Comparison of ENCODE assay signal across 25 mouse cellular contexts in the genomic region with DNA sequence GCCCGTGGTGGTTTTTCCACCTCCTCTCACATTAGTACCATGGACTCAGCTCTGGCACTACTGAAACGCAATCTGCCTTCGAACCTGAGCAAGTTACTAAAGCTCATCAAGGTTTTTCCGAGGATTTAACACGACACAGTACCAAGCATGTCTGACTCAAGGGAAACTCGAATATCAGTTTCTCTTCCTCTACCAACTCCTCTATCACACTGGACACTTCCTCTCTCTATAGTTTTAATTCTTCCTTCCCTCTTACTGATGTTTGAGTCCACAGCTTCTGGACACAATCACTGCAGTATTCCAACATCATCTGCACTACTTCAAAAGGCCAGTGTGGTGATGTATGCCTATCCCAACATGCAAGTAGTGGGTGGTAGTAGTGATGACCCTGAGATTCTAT.
"Had no signal": no experiment of that assay in that cellular context is flagged by ENCODE, and none has a peak within 500 bp of the region (broad histone marks: within the 10 kb centered on the region; RNA-seq: fewer than 3 reads in every experiment).

No protein-coding gene starts in this region.

- ATAC-seq: liver, postnatal 0 days; lung, postnatal 0 days; midbrain, embryonic 16.5 days had no signal

- H3K36me3 ChIP-seq: liver, embryonic 15.5 days; midbrain, embryonic 12.5 days; neural tube, embryonic 13.5 days; neural tube, embryonic 15.5 days had no signal

- H3K9me3 ChIP-seq: liver, embryonic 15.5 days; lung, embryonic 15.5 days; megakaryocyte, embryonic 14.5 days; midbrain, embryonic 12.5 days; neural tube, embryonic 13.5 days; neural tube, embryonic 15.5 days; stomach, embryonic 15.5 days had no signal

- H3K4me1 ChIP-seq: liver, embryonic 15.5 days; lung, embryonic 15.5 days; megakaryocyte, embryonic 14.5 days; midbrain, embryonic 12.5 days; neural tube, embryonic 13.5 days; neural tube, embryonic 15.5 days; stomach, embryonic 15.5 days had no signal

- H3K4me3 ChIP-seq: liver, embryonic 15.5 days; lung, embryonic 15.5 days; megakaryocyte, embryonic 14.5 days; midbrain, embryonic 12.5 days; myocyte; neural tube, embryonic 13.5 days; neural tube, embryonic 15.5 days; stomach, embryonic 15.5 days had no signal

- H3K27me3 ChIP-seq: liver, embryonic 15.5 days; lung, embryonic 15.5 days; megakaryocyte, embryonic 14.5 days; midbrain, embryonic 12.5 days; neural tube, embryonic 13.5 days; neural tube, embryonic 15.5 days; stomach, embryonic 15.5 days had no signal

- H3K4me2 ChIP-seq: liver, embryonic 15.5 days; lung, embryonic 15.5 days; midbrain, embryonic 12.5 days; neural tube, embryonic 13.5 days; neural tube, embryonic 15.5 days; stomach, embryonic 15.5 days had no signal

- H3K27ac ChIP-seq: liver, embryonic 15.5 days; lung, embryonic 15.5 days; macrophage; midbrain, embryonic 12.5 days; neural tube, embryonic 13.5 days; neural tube, embryonic 15.5 days; stomach, embryonic 15.5 days; stomach, postnatal 0 days had no signal

- H3K9ac ChIP-seq: liver, embryonic 15.5 days; liver, postnatal 0 days; lung, embryonic 15.5 days; midbrain, embryonic 12.5 days; neural tube, embryonic 13.5 days; neural tube, embryonic 15.5 days; stomach, embryonic 15.5 days had no signal

- DNase-seq: liver, postnatal 0 days; lung, adult 2 months; lung, postnatal 14 days; lung, postnatal 36 days; midbrain, embryonic 14.5 days; retina, postnatal 1 day; right cerebral cortex, adult 18-20 months; right cerebral cortex, postnatal 25 days; right cerebral cortex, postnatal 4 days; spleen, adult 18-20 months; thymus, adult 2 months; thymus, postnatal 25 days; thymus, postnatal 4 days had no signal
